Mouse (Mus musculus): ENCODE results near the gene Sox5. TPM values are rescaled to one million over a fixed set of nuclear protein-coding genes. Genes with fewer than 3 reads are reported as not detected.
"Not testable (repeated sequence)": the region's sequence is repeated elsewhere in the genome, so short reads cannot be mapped to it uniquely, and the experiment has no call there.

Sox5 gene
- polyA plus RNA-seq, 1 experiment from 2014 or later = 25.8 TPM

DNA sequence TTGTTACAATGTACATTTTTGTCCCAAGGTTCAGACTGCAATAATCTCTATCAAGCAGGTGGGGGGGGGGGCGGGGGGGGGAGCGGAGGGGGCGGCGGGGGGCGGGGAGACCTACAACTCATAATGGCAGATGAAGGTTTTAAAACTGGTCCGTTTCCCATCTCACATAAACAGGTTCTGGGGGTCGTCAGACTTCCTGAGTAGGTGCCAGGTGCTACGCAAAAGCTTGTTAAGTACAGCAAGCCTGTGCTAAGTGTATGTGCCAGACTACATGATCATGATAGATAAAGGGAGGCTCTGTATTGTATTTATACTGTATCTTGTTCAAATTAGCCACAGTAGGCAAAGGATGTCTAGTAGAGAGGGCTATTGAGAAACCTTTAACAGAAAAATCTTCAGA, 498.6 kb downstream of the Sox5 start:
- whole genome bisulfite sequencing = 59% methylated on average over 8 of the region's 8 CpGs
- no peaks in the 10 kb centered on the region for H3K27me3 ChIP-seq (ENCODE audit: control insufficient read depth, insufficient read depth, low read length)

DNA sequence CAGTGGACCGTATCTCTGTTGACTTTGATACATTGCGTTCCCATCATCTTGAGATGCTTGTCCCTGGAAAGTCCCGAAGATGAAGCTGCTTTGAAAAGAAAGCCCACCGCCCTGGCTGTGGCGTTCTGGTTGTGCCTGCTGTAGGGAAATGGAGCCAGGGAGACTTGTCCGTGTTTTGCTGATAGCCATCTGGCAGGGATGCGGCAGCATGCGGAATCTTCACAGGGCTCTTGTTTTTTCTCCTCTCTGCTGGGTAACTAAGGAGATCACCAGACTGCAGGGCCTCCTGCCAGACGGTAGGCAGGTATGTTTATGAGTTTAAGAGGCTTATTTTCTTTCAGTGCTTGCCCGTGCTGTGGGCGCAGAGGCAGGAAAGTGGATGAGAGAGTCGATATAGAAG, 499.0 kb downstream of the Sox5 start:
- 0 out of 2 replicates have a peak, but pooled peaks cover 2% of the 10 kb centered on the region for H3K4me1 ChIP-seq (ENCODE audit: control insufficient read depth, insufficient read depth, low read length)
- no peak overlapping the region for H3K27ac ChIP-seq (ENCODE audit: low read length)
- no peak overlapping the region for H3K4me2 ChIP-seq (ENCODE audit: low read depth, low read length)
- ATAC-seq (ENCODE audit: insufficient read depth, low FRiP score) = no peak
- 81% methylated on average over 12 of the region's 12 CpGs for WGBS
- H3K4me3 ChIP-seq (replicated peaks; ENCODE audit: low read length) = no peak overlapping the region
- no peaks in the 10 kb centered on the region for H3K27me3 ChIP-seq (ENCODE audit: control insufficient read depth, insufficient read depth, low read length)
- H3K9me3 ChIP-seq (replicated peaks; ENCODE audit: control insufficient read depth, low read length) = no peaks in the 10 kb centered on the region
- H3K36me3 ChIP-seq (ENCODE audit: control insufficient read depth, insufficient read depth, low read length) = no peaks in the 10 kb centered on the region
- H3K9ac ChIP-seq (ENCODE audit: low read length) = no peak overlapping the region

More for the DNA sequence above, 498.6 kb downstream of the Sox5 start:
- Histone ChIP-seq H3K27ac (ENCODE audit: low read length) (no peak overlapping the region), H3K4me2 (ENCODE audit: low read depth, low read length) (no peak overlapping the region), H3K9ac (ENCODE audit: low read length) (no peak overlapping the region), H3K4me1 (ENCODE audit: control insufficient read depth, insufficient read depth, low read length) (0 out of 2 replicates have a peak, but pooled peaks cover 2% of the 10 kb centered on the region), H3K4me3 (replicated peaks; ENCODE audit: low read length) (no peak overlapping the region), H3K9me3 (replicated peaks; ENCODE audit: control insufficient read depth, low read length) (no peaks in the 10 kb centered on the region), H3K36me3 (ENCODE audit: control insufficient read depth, insufficient read depth, low read length) (no peaks in the 10 kb centered on the region)
- no peak for ATAC-seq (ENCODE audit: insufficient read depth, low FRiP score)

DNA sequence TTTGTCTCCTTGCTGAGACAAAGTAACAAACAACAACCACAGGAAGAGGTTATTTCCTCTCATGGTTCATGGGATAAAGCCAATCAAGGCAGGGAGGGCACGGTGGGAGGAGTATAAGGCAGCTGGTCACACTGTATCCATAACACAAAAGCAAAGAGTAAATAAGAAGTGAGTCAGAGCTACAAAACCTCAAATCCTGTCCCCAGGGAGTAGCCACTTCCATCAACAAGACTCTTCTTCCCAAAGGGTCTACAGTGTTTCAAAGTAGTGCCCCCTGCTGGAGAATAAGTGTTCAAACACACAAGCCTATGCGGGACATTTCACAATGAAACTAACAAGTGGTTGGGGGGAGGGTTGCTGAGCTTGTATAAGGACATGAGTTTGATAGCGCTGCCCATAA, 500.1 kb downstream of the Sox5 start:
- Histone ChIP-seq H3K4me1 (ENCODE audit: control insufficient read depth, insufficient read depth, low read length) (0 out of 2 replicates have a peak, but pooled peaks cover 2% of the 10 kb centered on the region), H3K9ac (ENCODE audit: low read length) (no peak overlapping the region), H3K36me3 (ENCODE audit: control insufficient read depth, insufficient read depth, low read length) (no peaks in the 10 kb centered on the region), H3K9me3 (replicated peaks; ENCODE audit: control insufficient read depth, low read length) (no peaks in the 10 kb centered on the region), H3K27me3 (ENCODE audit: control insufficient read depth, insufficient read depth, low read length) (no peaks in the 10 kb centered on the region), H3K4me3 (replicated peaks; ENCODE audit: low read length) (no peak overlapping the region), H3K27ac (ENCODE audit: low read length) (no peak overlapping the region), H3K4me2 (ENCODE audit: low read depth, low read length) (no peak overlapping the region)
- WGBS = 92% methylated on average over 3 of the region's 3 CpGs
- ATAC-seq (ENCODE audit: insufficient read depth, low FRiP score) = no peak

- H3K27me3 ChIP-seq (ENCODE audit: control insufficient read depth, insufficient read depth, low read length) = no peaks in the 10 kb centered on the region
- no peak for ATAC-seq (ENCODE audit: insufficient read depth, low FRiP score)
- H3K4me1 ChIP-seq (ENCODE audit: control insufficient read depth, insufficient read depth, low read length) = 0 out of 2 replicates have a peak, but pooled peaks cover 2% of the 10 kb centered on the region
- no peak overlapping the region for H3K9ac ChIP-seq (ENCODE audit: low read length)
- H3K9me3 ChIP-seq (replicated peaks; ENCODE audit: control insufficient read depth, low read length) = no peaks in the 10 kb centered on the region
- H3K4me3 ChIP-seq (replicated peaks; ENCODE audit: low read length) = no peak overlapping the region
- WGBS = 40% methylated on average over 13 of the region's 13 CpGs
- no peak overlapping the region for H3K27ac ChIP-seq (ENCODE audit: low read length)
- no peak overlapping the region for H3K4me2 ChIP-seq (ENCODE audit: low read depth, low read length)
- H3K36me3 ChIP-seq (ENCODE audit: control insufficient read depth, insufficient read depth, low read length) = no peaks in the 10 kb centered on the region
These were observed 503.2 kb downstream of the Sox5 start for GRCm38 (mm10) chr6:144278505-144279053.

DNA sequence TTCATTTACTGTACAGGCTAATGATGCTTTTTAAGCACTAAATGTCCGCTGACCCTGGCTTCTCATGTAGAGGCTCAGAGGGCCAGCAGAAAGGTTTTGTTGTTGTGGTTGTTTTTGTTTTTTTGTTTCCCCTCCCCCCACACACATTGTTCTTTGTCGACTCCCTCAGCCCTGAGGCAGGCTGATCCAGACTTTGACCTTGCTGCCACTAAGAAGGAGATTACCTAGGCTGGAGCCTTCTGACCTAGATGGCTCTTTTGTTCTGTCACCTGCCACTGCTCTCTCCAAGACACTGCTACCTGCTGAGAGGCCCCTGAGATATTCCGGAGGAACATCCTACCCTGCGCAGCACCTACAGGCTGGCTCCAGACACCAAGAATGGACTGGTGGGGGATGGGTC, 508.4 kb downstream of the Sox5 start:
- not testable (repeated sequence) for ATAC-seq (ENCODE audit: insufficient read depth, low FRiP score); H3K9me3 ChIP-seq (replicated peaks; ENCODE audit: control insufficient read depth, low read length); H3K9ac ChIP-seq (ENCODE audit: low read length); H3K4me2 ChIP-seq (ENCODE audit: low read depth, low read length); H3K27ac ChIP-seq (ENCODE audit: low read length); H3K36me3 ChIP-seq (ENCODE audit: control insufficient read depth, insufficient read depth, low read length); H3K4me1 ChIP-seq (ENCODE audit: control insufficient read depth, insufficient read depth, low read length); H3K4me3 ChIP-seq (replicated peaks; ENCODE audit: low read length); H3K27me3 ChIP-seq (ENCODE audit: control insufficient read depth, insufficient read depth, low read length)
- WGBS = 50% methylated on average over 4 of the region's 4 CpGs

DNA sequence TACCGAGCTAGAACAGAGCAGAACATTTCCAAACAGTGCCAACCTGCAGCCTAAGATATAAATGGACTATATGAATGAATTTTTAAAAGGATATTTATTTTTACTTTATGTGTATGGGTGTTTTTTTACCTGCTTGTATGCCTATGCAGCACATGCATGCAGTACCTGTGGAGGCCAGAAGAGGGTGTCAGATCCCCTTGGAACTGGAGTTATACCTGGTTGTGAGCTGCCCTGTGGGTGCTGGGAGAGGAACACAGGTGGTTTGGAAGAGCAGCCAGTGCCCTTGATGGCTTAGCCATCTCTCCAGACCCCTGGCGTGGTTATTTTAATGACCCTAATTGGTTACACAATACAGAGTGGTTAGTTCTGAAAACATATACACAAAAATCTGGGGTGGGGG, 510.5 kb downstream of the Sox5 start:
- Histone ChIP-seq H3K9me3 (replicated peaks; ENCODE audit: control insufficient read depth, low read length) (no peaks in the 10 kb centered on the region), H3K36me3 (ENCODE audit: control insufficient read depth, insufficient read depth, low read length) (no peaks in the 10 kb centered on the region), H3K27ac (ENCODE audit: low read length) (no peak overlapping the region), H3K4me2 (ENCODE audit: low read depth, low read length) (no peak overlapping the region), H3K4me3 (replicated peaks; ENCODE audit: low read length) (no peak overlapping the region), H3K27me3 (ENCODE audit: control insufficient read depth, insufficient read depth, low read length) (no peaks in the 10 kb centered on the region), H3K9ac (ENCODE audit: low read length) (no peak overlapping the region), H3K4me1 (ENCODE audit: control insufficient read depth, insufficient read depth, low read length) (no peaks in the 10 kb centered on the region)
- no peak for ATAC-seq (ENCODE audit: insufficient read depth, low FRiP score)
- 92% methylated on average over 2 of the region's 2 CpGs for WGBS

DNA sequence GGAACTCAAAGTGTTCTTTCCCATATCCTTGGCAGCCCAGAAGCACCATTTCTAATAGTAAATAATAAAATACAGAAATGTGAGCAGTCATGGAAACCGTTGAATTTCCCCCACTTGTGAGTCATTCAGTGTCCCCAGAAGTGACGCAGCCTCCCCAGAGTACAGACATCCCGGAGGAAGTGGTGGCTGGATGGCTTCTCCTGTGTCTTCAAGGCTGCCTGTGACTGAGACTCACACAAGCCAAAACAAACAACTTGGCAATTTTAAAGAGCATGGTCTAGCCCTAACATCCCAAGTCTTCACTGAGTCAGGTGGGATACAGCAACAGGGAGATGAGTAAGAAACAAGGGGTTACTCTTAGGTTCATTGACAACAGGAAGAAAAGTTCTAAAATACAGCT, 511.5 kb downstream of the Sox5 start:
- H3K9ac ChIP-seq (ENCODE audit: low read length) = no peak overlapping the region
- no peaks in the 10 kb centered on the region for H3K9me3 ChIP-seq (replicated peaks; ENCODE audit: control insufficient read depth, low read length)
- no peaks in the 10 kb centered on the region for H3K36me3 ChIP-seq (ENCODE audit: control insufficient read depth, insufficient read depth, low read length)
- WGBS = 83% methylated on average over 3 of the region's 3 CpGs
- ATAC-seq (ENCODE audit: insufficient read depth, low FRiP score) = no peak
- H3K4me1 ChIP-seq (ENCODE audit: control insufficient read depth, insufficient read depth, low read length) = no peaks in the 10 kb centered on the region; the same call in 1 of the 2 replicates
- H3K27me3 ChIP-seq (ENCODE audit: control insufficient read depth, insufficient read depth, low read length) = no peaks in the 10 kb centered on the region
- H3K27ac ChIP-seq (ENCODE audit: low read length) = no peak overlapping the region
- H3K4me3 ChIP-seq (replicated peaks; ENCODE audit: low read length) = no peak overlapping the region
- no peak overlapping the region for H3K4me2 ChIP-seq (ENCODE audit: low read depth, low read length)

DNA sequence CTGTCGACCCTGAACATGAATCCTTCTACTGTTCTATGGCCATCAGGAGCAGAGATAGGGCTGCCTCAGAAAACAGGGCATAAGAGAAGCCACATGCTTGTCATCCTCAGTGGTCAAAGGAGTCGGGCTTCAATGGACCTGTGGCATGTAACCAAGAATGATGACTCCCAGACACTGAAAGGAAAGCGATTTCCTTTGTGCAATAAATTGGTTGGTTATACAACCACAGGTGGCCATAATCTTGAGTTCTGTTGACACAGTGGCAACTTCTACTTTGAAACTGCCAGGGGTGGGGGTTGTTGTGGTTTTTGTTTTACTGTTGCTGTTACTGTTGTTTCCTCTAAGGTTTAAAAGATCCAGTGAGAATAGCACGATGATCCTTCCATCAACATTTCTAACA, 512.1 kb downstream of the Sox5 start:
- no peak for ATAC-seq (ENCODE audit: insufficient read depth, low FRiP score)
- H3K4me1 ChIP-seq (ENCODE audit: control insufficient read depth, insufficient read depth, low read length) = no peaks in the 10 kb centered on the region; the same call in 1 of the 2 replicates
- WGBS = 68% methylated on average over 4 of the region's 4 CpGs

DNA sequence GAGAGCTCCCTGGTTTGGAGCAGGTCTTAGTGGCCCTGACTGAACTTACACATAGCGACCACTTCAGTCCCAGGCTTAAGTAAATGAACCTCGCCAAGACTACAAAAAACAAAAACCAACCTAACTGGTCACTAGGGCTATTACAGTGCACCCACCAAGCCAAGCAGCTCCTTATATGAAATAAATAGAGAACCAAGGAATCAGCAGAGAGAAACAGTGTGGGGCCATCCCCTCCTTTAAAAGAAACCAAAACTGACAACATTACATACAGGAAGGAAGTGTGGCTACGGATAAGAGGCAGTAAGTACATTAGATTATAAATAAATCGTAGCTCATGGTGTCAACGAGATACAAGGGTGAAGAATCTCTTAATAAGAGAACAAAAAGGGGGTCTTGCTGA, 516.0 kb downstream of the Sox5 start:
- Histone ChIP-seq H3K9me3 (replicated peaks; ENCODE audit: control insufficient read depth, low read length) (no peaks in the 10 kb centered on the region), H3K4me2 (ENCODE audit: low read depth, low read length) (no peak overlapping the region), H3K36me3 (ENCODE audit: control insufficient read depth, insufficient read depth, low read length) (no peaks in the 10 kb centered on the region), H3K4me1 (ENCODE audit: control insufficient read depth, insufficient read depth, low read length) (no peaks in the 10 kb centered on the region; the same call in 1 of the 2 replicates), H3K9ac (ENCODE audit: low read length) (no peak overlapping the region), H3K27ac (ENCODE audit: low read length) (no peak overlapping the region), H3K27me3 (ENCODE audit: control insufficient read depth, insufficient read depth, low read length) (no peaks in the 10 kb centered on the region), H3K4me3 (replicated peaks; ENCODE audit: low read length) (no peak overlapping the region)
- ATAC-seq (ENCODE audit: insufficient read depth, low FRiP score) = no peak
- 74% methylated on average over 5 of the region's 5 CpGs for WGBS

More for the DNA sequence above, 512.1 kb downstream of the Sox5 start:
- no peak overlapping the region for H3K9ac ChIP-seq (ENCODE audit: low read length)
- H3K9me3 ChIP-seq (replicated peaks; ENCODE audit: control insufficient read depth, low read length) = no peaks in the 10 kb centered on the region
- no peaks in the 10 kb centered on the region for H3K36me3 ChIP-seq (ENCODE audit: control insufficient read depth, insufficient read depth, low read length)
- no peak overlapping the region for H3K4me3 ChIP-seq (replicated peaks; ENCODE audit: low read length)
- no peak overlapping the region for H3K4me2 ChIP-seq (ENCODE audit: low read depth, low read length)
- no peaks in the 10 kb centered on the region for H3K27me3 ChIP-seq (ENCODE audit: control insufficient read depth, insufficient read depth, low read length)
- H3K27ac ChIP-seq (ENCODE audit: low read length) = no peak overlapping the region

All from stomach, embryonic 16.5 days (tissue).